18 mouse cellular contexts compared by ENCODE assay signal in the genomic region with DNA sequence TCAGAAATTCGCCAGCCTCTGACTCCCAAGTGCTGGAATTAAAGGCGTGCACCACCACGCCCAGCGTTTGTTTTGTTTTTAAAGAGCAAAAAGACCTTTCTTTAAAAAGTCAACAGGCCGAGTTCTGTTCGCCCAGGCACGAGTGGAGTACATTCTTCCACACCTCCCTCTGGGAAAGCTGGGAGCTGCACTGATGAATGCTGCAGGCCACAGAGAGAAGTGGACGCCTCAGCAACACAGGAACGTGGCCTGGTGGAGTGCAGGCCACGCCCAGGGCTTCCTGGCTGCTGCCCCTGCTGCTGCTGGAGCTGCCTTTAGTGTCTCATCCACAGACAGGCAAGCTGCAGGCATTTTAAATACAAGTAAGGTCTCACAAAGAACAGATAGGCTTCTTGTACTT. TPM values are rescaled to one million over a fixed set of nuclear protein-coding genes. Genes with fewer than 3 reads are reported as not detected.
DNase-seq lines count a peak whose midpoint lies in the region; ATAC-seq and TF ChIP-seq lines count a peak whose summit lies in the region.
"Had no signal": no experiment of that assay in that cellular context is flagged by ENCODE, and none has a peak within 500 bp of the region (broad histone marks: within the 10 kb centered on the region; RNA-seq: fewer than 3 reads in every experiment).

No protein-coding gene starts in this region.

- H3K9me3 ChIP-seq in kidney, embryonic 16.5 days (ENCODE audit: low read length), result no peaks in the 10 kb centered on the region
- no peaks in the 10 kb centered on the region for H3K9me3 ChIP-seq in forebrain, postnatal 0 days (ENCODE audit: low read length)
- H3K9me3 ChIP-seq: embryonic facial prominence, embryonic 15.5 days; forebrain, embryonic 12.5 days; heart, embryonic 10.5 days; kidney, embryonic 15.5 days; liver, embryonic 13.5 days; midbrain, embryonic 10.5 days had no signal

- TF ChIP-seq CTCF in forebrain, postnatal 0 days (IDR thresholded peaks at IDR 0.05; ENCODE audit: low read depth), result no peak

- H3K4me1 ChIP-seq in kidney, embryonic 16.5 days (ENCODE audit: insufficient read depth, low read length), result peaks cover 12% of the 10 kb centered on the region
- H3K4me1 ChIP-seq in forebrain, postnatal 0 days (ENCODE audit: insufficient read depth), result no peaks in the 10 kb centered on the region

- WGBS in kidney, embryonic 16.5 days, result 58% methylated on average over 10 of the region's 10 CpGs
- 63% methylated on average over 10 of the region's 10 CpGs for WGBS in forebrain, postnatal 0 days

- no peak overlapping the region for H3K4me2 ChIP-seq in kidney, embryonic 16.5 days (replicated peaks; ENCODE audit: low read depth, low read length)
- no peak overlapping the region for H3K4me2 ChIP-seq in forebrain, postnatal 0 days (ENCODE audit: low read depth)
- H3K4me2 ChIP-seq: embryonic facial prominence, embryonic 15.5 days; forebrain, embryonic 12.5 days; kidney, embryonic 15.5 days; liver, embryonic 13.5 days had no signal

- H3K27ac ChIP-seq in kidney, embryonic 16.5 days (ENCODE audit: low read length), result no peak overlapping the region
- no peak overlapping the region for H3K27ac ChIP-seq in forebrain, postnatal 0 days (ENCODE audit: low read depth, low read length)
- H3K27ac ChIP-seq: embryonic facial prominence, embryonic 15.5 days; forebrain, embryonic 12.5 days; heart, embryonic 10.5 days; hindbrain, postnatal 0 days; kidney, embryonic 15.5 days; liver, embryonic 13.5 days; midbrain, embryonic 10.5 days had no signal

- H3K9ac ChIP-seq in kidney, embryonic 16.5 days (replicated peaks; ENCODE audit: low read length), result 0 out of 2 replicates have a peak overlapping the region, but pooled peaks have one; percentile 44
- no peak overlapping the region for H3K9ac ChIP-seq in forebrain, postnatal 0 days
- H3K9ac ChIP-seq: embryonic facial prominence, embryonic 15.5 days; forebrain, embryonic 12.5 days; kidney, embryonic 15.5 days; liver, embryonic 13.5 days had no signal

- peak; percentile 15 for DNase-seq in adrenal gland, postnatal 10 days
- DNase-seq in adrenal gland, adult 18-20 months (ENCODE audit: low spot score in 2 of 2), result no peak
- DNase-seq in kidney, adult 9 months, result no peak
- peak; percentile 24 for DNase-seq in ovary, postnatal 36 days (ENCODE audit: low spot score)
- DNase-seq in ovary, postnatal 10 days (ENCODE audit: low spot score), result no peak
- no peak for DNase-seq in cerebellum, adult 18-20 months
- no peak for DNase-seq in forebrain, postnatal 0 days
- DNase-seq: cerebellum, adult 2 months; heart, postnatal 4 days; liver, embryonic 13.5 days; thymus, postnatal 25 days had no signal

- H3K36me3 ChIP-seq in kidney, embryonic 16.5 days (ENCODE audit: insufficient read depth, low read length), result peaks cover 13% of the 10 kb centered on the region
- H3K36me3 ChIP-seq in forebrain, postnatal 0 days (ENCODE audit: insufficient read depth), result peaks cover 12% of the 10 kb centered on the region
- H3K36me3 ChIP-seq: liver, embryonic 13.5 days had no signal

- no peak for ATAC-seq in kidney, embryonic 16.5 days (ENCODE audit: low FRiP score, low TSS enrichment)
- ATAC-seq in forebrain, postnatal 0 days, result no peak
- ATAC-seq: hindbrain, postnatal 0 days had no signal

- no peak overlapping the region for H3K4me3 ChIP-seq in kidney, embryonic 16.5 days (ENCODE audit: low read length)
- no peak overlapping the region for H3K4me3 ChIP-seq in forebrain, postnatal 0 days (ENCODE audit: low read depth, low read length)
- H3K4me3 ChIP-seq: embryonic facial prominence, embryonic 15.5 days; forebrain, embryonic 12.5 days; heart, embryonic 10.5 days; kidney, embryonic 15.5 days; liver, embryonic 13.5 days; midbrain, embryonic 10.5 days had no signal

- H3K27me3 ChIP-seq in kidney, embryonic 16.5 days (ENCODE audit: insufficient read depth, low read length), result no peaks in the 10 kb centered on the region
- H3K27me3 ChIP-seq in forebrain, postnatal 0 days (ENCODE audit: insufficient read depth, low read length), result no peaks in the 10 kb centered on the region
- H3K27me3 ChIP-seq: embryonic facial prominence, embryonic 15.5 days; forebrain, embryonic 12.5 days; kidney, embryonic 15.5 days; liver, embryonic 13.5 days had no signal

RNA-seq across cellular contexts. Expression of gene Gm28729, which starts 13.9 kb away (rescaled TPM):
- under 1 TPM in 1 of 2 experiments, not detected in 1; 0.15 TPM for total RNA-seq in adrenal gland, postnatal 10 days (2021)
- under 1 TPM in 1 of 2 experiments, not detected in 1; 0.16 TPM for total RNA-seq in adrenal gland, adult 18-20 months (2021)
- polyA plus RNA-seq in kidney, embryonic 16.5 days (2015; fragmentation: Nextera tagmentation; extraction: Ambion mirVana), result not detected in 2 replicates
- 0.33 and 0.38 TPM in 2 replicates for total RNA-seq in forebrain, postnatal 0 days (2014; rRNA removed)
- 0.14 and 0.52 TPM in 2 replicates for polyA plus RNA-seq in forebrain, postnatal 0 days (2015; fragmentation: Nextera tagmentation; extraction: Ambion mirVana)
- total RNA-seq: heart, postnatal 4 days had no signal
- polyA plus RNA-seq: heart, embryonic 10.5 days; kidney, embryonic 15.5 days; liver, embryonic 13.5 days; midbrain, embryonic 10.5 days had no signal

Comparison
In these comparisons a context has a peak if more than half of its experiments do, and no peak if none do; other contexts are left out.
1. DNase-seq: peak in adrenal gland, postnatal 10 days (single experiment) and ovary, postnatal 36 days (single experiment); none in adrenal gland, adult 18-20 months (0 of 2), kidney, adult 9 months (single experiment), ovary, postnatal 10 days (single experiment), cerebellum, adult 18-20 months (0 of 2) and forebrain, postnatal 0 days (single experiment).